Mouse (Mus musculus) forebrain, embryonic 15.5 days (tissue): ENCODE measurements around the gene Akap8. TPM values are rescaled to one million over a fixed set of nuclear protein-coding genes. Genes with fewer than 3 reads are reported as not detected.

Experiments used
- ATAC-seq: fragments of 200-750 bp; cut with Nextera tagmentation; replicated peaks from 2 replicates; pipeline ENCODE4 v1.8.0; 2017; ENCODE audit warnings: mild to moderate bottlenecking, moderate TSS enrichment, moderate library complexity
- H3K27ac ChIP-seq: fragments of 300-500 bp; sonication (generic); replicated peaks from 2 replicates; pipeline ENCODE4 v1.5.1; 2015; ENCODE audit warnings: mild to moderate bottlenecking, inconsistent platforms
- H3K27me3 ChIP-seq: fragments of 300-500 bp; sonication (generic); 2 replicates; pipeline ENCODE4 v1.6.1; 2015; ENCODE audit warnings: inconsistent platforms
- H3K36me3 ChIP-seq: fragments of 300-500 bp; sonication (generic); 2 replicates; pipeline ENCODE4 v1.6.1; 2015; ENCODE audit warnings: mild to moderate bottlenecking, inconsistent platforms
- H3K4me1 ChIP-seq: fragments of 300-500 bp; sonication (generic); 2 replicates; pipeline ENCODE4 v1.6.1; 2015; ENCODE audit warnings: inconsistent platforms
- H3K4me2 ChIP-seq: fragments of 300-500 bp; sonication (generic); replicated peaks from 2 replicates; pipeline ENCODE4 v1.6.1; 2015; ENCODE audit warnings: mild to moderate bottlenecking, inconsistent platforms
- H3K4me3 ChIP-seq: fragments of 300-500 bp; sonication (generic); 2 replicates; pipeline ENCODE4 v1.5.1; 2015; ENCODE audit warnings: mild to moderate bottlenecking, inconsistent platforms
- H3K9ac ChIP-seq: fragments of 300-500 bp; sonication (generic); replicated peaks from 2 replicates; pipeline ENCODE4 v1.6.1; 2015; ENCODE audit warnings: mild to moderate bottlenecking, inconsistent platforms
- H3K9me3 ChIP-seq: fragments of 300-500 bp; sonication (generic); 2 replicates; pipeline ENCODE4 v1.6.1; 2016; ENCODE audit warnings: inconsistent platforms
- WGBS: fragments of 180-500 bp; shearing (Covaris S2); methylation state at CpG from one replicate; pipeline ENCODE4 v1.1.7; 2015; ENCODE audit warnings: mixed read lengths; 5-methylcytosine and 5-hydroxymethylcytosine counted together
- polyA plus RNA-seq: library from polyadenylated mRNA; unstranded; fragments of >200 nt; fragmentation: Nextera tagmentation; extraction: Ambion mirVana; gene quantifications from 2 replicates; pipeline ENCODE4 v1.2.1, GENCODE M21; 2015

The Akap8 gene
- polyA plus RNA-seq, 1 experiment from 2014 or later = 107 TPM

- no peaks in the 10 kb centered on the region for H3K9me3 ChIP-seq
- ATAC-seq = no peak
- no peak overlapping the region for H3K4me2 ChIP-seq
- no peak overlapping the region for H3K4me3 ChIP-seq
- H3K27ac ChIP-seq = no peak overlapping the region
- WGBS = 86% methylated on average over 3 of the region's 3 CpGs
- H3K27me3 ChIP-seq = no peaks in the 10 kb centered on the region
- no peak overlapping the region for H3K9ac ChIP-seq
- H3K36me3 ChIP-seq = no peaks in the 10 kb centered on the region
- H3K4me1 ChIP-seq = peaks cover 31% of the 10 kb centered on the region
Measured at GRCm38 (mm10) chr17:32280575-32280974, 40.5 kb downstream of the Akap8 start.

DNA sequence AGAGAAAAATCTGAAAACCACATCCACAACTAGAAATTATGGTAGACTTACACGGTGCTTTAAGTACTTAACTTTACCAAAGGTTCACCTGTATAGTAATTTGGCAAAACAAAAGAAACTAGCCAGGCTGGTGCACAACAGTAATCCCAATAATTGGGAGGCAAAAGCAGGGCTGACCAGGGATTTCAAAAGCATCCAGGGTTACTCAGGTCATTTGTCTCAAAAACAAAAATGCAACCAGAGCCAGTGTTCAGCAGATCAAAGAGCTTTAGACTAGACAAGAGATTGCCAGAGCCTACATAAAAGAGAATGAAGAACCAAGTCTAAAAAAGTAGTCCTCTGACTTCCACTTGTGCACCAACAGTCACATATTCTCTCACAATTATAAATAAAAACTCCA, 43.8 kb downstream of the Akap8 start:
- no peak overlapping the region for H3K4me3 ChIP-seq
- no peak overlapping the region for H3K27ac ChIP-seq
- 52% methylated on average over 1 of the region's 1 CpGs for WGBS
- no peak overlapping the region for H3K9ac ChIP-seq
- no peaks in the 10 kb centered on the region for H3K36me3 ChIP-seq
- H3K4me2 ChIP-seq = no peak overlapping the region
- no peaks in the 10 kb centered on the region for H3K9me3 ChIP-seq
- ATAC-seq = no peak
- H3K27me3 ChIP-seq = no peaks in the 10 kb centered on the region
- H3K4me1 ChIP-seq = peaks cover 16% of the 10 kb centered on the region

GRCm38 (mm10) chr17:32275568-32275967, 45.5 kb downstream of the Akap8 start:
- Histone ChIP-seq H3K4me3 (no peak overlapping the region), H3K4me2 (no peak overlapping the region), H3K4me1 (peaks cover 3% of the 10 kb centered on the region; the same call in 1 of the 2 replicates), H3K27me3 (no peaks in the 10 kb centered on the region), H3K9ac (no peak overlapping the region), H3K9me3 (no peaks in the 10 kb centered on the region), H3K27ac (no peak overlapping the region), H3K36me3 (no peaks in the 10 kb centered on the region)
- WGBS = 85% methylated on average over 3 of the region's 3 CpGs
- no peak for ATAC-seq

GRCm38 (mm10) chr17:32269151-32269550, 51.9 kb downstream of the Akap8 start:
- no peak overlapping the region for H3K9ac ChIP-seq
- peaks cover 12% of the 10 kb centered on the region for H3K4me1 ChIP-seq
- H3K27me3 ChIP-seq = no peaks in the 10 kb centered on the region
- no peak for ATAC-seq
- H3K9me3 ChIP-seq = no peaks in the 10 kb centered on the region
- no peak overlapping the region for H3K27ac ChIP-seq
- no peak overlapping the region for H3K4me3 ChIP-seq
- 96% methylated on average over 7 of the region's 7 CpGs for WGBS
- H3K36me3 ChIP-seq = no peaks in the 10 kb centered on the region
- no peak overlapping the region for H3K4me2 ChIP-seq

DNA sequence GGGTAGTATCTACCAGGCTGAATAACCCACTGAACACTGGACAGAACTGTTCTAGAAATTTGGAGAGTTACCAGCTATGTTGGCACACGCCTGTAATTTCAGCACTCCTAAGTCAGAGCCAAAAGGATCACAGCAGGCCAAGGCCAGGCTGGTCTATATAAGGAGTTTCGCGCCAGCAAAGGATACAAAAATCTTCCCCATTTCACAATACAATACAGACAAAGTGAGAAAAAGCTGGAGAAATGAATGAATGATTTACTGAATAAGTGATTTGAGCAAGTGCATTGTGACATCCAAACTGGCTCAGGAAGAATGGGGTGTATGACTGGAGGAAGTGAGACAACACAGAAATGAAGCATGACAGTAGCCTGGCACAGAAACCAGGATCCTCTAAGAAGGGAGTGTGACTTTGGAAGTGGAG, 52.5 kb downstream of the Akap8 start:
- no peak for ATAC-seq

GRCm38 (mm10) chr17:32268096-32268495, 52.9 kb downstream of the Akap8 start:
- Histone ChIP-seq H3K4me2 (no peak overlapping the region), H3K9me3 (no peaks in the 10 kb centered on the region), H3K4me1 (peaks cover 21% of the 10 kb centered on the region), H3K27ac (no peak overlapping the region), H3K36me3 (no peaks in the 10 kb centered on the region), H3K4me3 (no peak overlapping the region), H3K9ac (no peak overlapping the region), H3K27me3 (no peaks in the 10 kb centered on the region)
- 47% methylated on average over 2 of the region's 2 CpGs for WGBS
- ATAC-seq = no peak

More for the DNA sequence above, 52.5 kb downstream of the Akap8 start:
- Histone ChIP-seq H3K27ac (no peak overlapping the region), H3K4me1 (peaks cover 18% of the 10 kb centered on the region), H3K4me2 (no peak overlapping the region), H3K36me3 (no peaks in the 10 kb centered on the region), H3K9ac (no peak overlapping the region), H3K9me3 (no peaks in the 10 kb centered on the region), H3K4me3 (no peak overlapping the region), H3K27me3 (no peaks in the 10 kb centered on the region)
- 80% methylated on average over 3 of the region's 3 CpGs for WGBS

- Histone ChIP-seq H3K4me2 (no peak overlapping the region), H3K4me3 (no peak overlapping the region), H3K27me3 (no peaks in the 10 kb centered on the region), H3K9me3 (no peaks in the 10 kb centered on the region), H3K36me3 (no peaks in the 10 kb centered on the region), H3K9ac (no peak overlapping the region), H3K4me1 (peaks cover 26% of the 10 kb centered on the region), H3K27ac (no peak overlapping the region)
- WGBS = 98% methylated on average over 1 of the region's 1 CpGs
- no peak for ATAC-seq
Measured at GRCm38 (mm10) chr17:32267617-32268016, 53.4 kb downstream of the Akap8 start.

DNA sequence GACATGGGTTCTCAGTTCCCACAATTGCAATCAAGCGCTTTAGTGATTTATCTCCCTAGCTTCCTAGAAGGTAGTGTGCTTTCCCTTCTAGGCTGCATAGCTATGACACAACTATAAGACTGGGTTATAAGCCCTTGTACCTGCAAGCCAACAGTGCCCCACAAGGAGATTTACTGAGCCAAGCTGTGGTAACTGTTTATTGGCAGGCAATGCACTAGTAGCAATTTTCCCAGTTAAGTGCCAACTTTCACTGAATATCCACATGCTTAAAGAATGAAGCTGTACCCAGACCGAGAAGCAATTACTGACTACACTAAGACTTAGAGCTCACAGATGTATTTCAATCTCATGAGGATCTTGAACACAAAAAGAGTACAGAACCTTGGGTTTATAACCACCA, 57.4 kb downstream of the Akap8 start:
- H3K27me3 ChIP-seq = no peaks in the 10 kb centered on the region
- ATAC-seq = 0 out of 2 replicates have a peak, but pooled peaks have one; percentile 60

DNA sequence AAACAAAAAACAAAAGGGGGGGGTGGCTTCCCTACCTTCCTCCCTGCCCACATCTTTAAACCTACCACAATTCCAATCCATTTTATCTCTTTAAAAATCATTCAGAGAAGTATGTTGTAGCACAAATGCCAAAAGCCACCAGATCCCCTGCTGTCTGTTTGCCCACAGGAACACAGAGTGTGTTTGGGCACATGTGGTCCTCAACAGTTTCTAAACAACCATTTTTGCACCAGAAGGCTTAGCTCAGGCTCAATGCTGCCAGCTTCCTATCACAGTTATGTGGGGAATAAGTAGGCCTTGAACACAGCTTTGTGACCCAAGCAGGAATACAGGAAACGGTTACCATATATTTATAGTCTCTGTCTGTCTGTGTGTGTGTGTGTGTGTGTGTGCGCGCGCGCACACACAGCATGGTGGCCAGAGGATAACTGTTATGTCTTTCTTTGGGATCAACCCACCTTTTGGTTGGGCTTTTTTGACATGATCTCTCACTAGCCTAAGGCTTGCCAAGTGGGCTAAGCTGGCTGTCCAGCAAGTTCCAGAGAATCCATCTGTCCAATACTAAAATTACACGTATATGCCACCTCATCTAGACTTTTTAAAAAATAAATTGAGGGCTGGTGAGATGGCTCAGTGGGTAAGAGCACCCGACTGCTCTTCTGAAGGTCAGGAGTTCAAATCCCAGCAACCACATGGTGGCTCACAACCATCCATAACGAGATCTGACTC, 58.0 kb downstream of the Akap8 start:
- Histone ChIP-seq H3K9me3 (no peaks in the 10 kb centered on the region), H3K27ac (peak overlapping the region; percentile 40), H3K27me3 (no peaks in the 10 kb centered on the region), H3K4me3 (no peak overlapping the region), H3K36me3 (no peaks in the 10 kb centered on the region), H3K4me2 (no peak overlapping the region), H3K4me1 (peaks cover 22% of the 10 kb centered on the region), H3K9ac (no peak overlapping the region)
- peak; percentile 64; the same call in 1 of the 2 replicates for ATAC-seq
- 85% methylated on average over 8 of the region's 8 CpGs for WGBS

More for the DNA sequence above, 57.4 kb downstream of the Akap8 start:
- Histone ChIP-seq H3K27ac (no peak overlapping the region), H3K4me2 (no peak overlapping the region), H3K4me3 (no peak overlapping the region), H3K9ac (no peak overlapping the region), H3K36me3 (no peaks in the 10 kb centered on the region), H3K9me3 (no peaks in the 10 kb centered on the region), H3K4me1 (peaks cover 27% of the 10 kb centered on the region)
- 72% methylated on average over 2 of the region's 2 CpGs for WGBS

DNA sequence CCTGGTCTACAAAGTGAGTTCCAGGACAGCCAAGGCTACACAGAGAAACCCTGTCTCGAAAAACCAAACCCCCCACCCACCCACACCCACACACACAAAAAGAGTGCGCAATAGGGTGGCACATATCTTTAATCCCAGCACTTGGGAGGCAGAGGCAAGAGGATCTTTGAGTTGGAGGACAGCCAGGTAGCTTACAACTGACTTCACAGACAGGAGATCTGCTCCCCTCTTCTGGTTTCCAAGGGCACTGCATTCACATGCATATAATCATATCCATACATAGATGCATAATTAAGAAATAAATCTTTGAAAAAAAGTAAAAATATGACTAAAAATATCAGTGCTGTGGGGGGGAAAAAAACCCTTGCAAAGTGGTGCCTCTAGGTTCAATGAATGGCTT, 62.2 kb downstream of the Akap8 start:
- no peaks in the 10 kb centered on the region for H3K9me3 ChIP-seq
- 100% methylated on average over 2 of the region's 2 CpGs for WGBS
- H3K4me3 ChIP-seq = no peak overlapping the region
- H3K27ac ChIP-seq = no peak overlapping the region
- ATAC-seq = no peak
- H3K9ac ChIP-seq = no peak overlapping the region
- H3K4me1 ChIP-seq = peaks cover 12% of the 10 kb centered on the region
- no peak overlapping the region for H3K4me2 ChIP-seq
- no peaks in the 10 kb centered on the region for H3K36me3 ChIP-seq
- no peaks in the 10 kb centered on the region for H3K27me3 ChIP-seq

- no peaks in the 10 kb centered on the region for H3K36me3 ChIP-seq
- WGBS = 56% methylated on average over 6 of the region's 6 CpGs
- H3K9ac ChIP-seq = no peak overlapping the region
- H3K9me3 ChIP-seq = no peaks in the 10 kb centered on the region
- no peaks in the 10 kb centered on the region for H3K27me3 ChIP-seq
- ATAC-seq = no peak
- peaks cover 5% of the 10 kb centered on the region; the same call in 1 of the 2 replicates for H3K4me1 ChIP-seq
- H3K4me2 ChIP-seq = no peak overlapping the region
- H3K4me3 ChIP-seq = no peak overlapping the region
- no peak overlapping the region for H3K27ac ChIP-seq
Measured at GRCm38 (mm10) chr17:32257944-32258343, 63.1 kb downstream of the Akap8 start.

- 90% methylated on average over 2 of the region's 2 CpGs for WGBS
- no peaks in the 10 kb centered on the region for H3K27me3 ChIP-seq
- H3K4me2 ChIP-seq = no peak overlapping the region
- no peak overlapping the region for H3K4me3 ChIP-seq
- no peak overlapping the region for H3K9ac ChIP-seq
- no peak for ATAC-seq
- H3K27ac ChIP-seq = no peak overlapping the region
- no peaks in the 10 kb centered on the region for H3K36me3 ChIP-seq
- H3K4me1 ChIP-seq = no peaks in the 10 kb centered on the region
- H3K9me3 ChIP-seq = no peaks in the 10 kb centered on the region
Measured at GRCm38 (mm10) chr17:32257452-32257851, 63.6 kb downstream of the Akap8 start.

- H3K9me3 ChIP-seq = no peaks in the 10 kb centered on the region
- H3K4me2 ChIP-seq = no peak overlapping the region
- no peaks in the 10 kb centered on the region for H3K36me3 ChIP-seq
- no peak overlapping the region for H3K4me3 ChIP-seq
- no peaks in the 10 kb centered on the region for H3K27me3 ChIP-seq
- ATAC-seq = no peak
- no peak overlapping the region for H3K27ac ChIP-seq
- no peak overlapping the region for H3K9ac ChIP-seq
- 88% methylated on average over 2 of the region's 2 CpGs for WGBS
- H3K4me1 ChIP-seq = no peaks in the 10 kb centered on the region
Measured at GRCm38 (mm10) chr17:32256896-32257295, 64.1 kb downstream of the Akap8 start.
